Mouse (Mus musculus) embryo, embryonic 11 days (tissue): Measurements from ENCODE around the gene Sh3gl3.

Source experiments
- DNase-seq: peaks from one replicate; pipeline ENCODE4 v3.0.0-alpha.2; 2015

Gene Sh3gl3

DNA sequence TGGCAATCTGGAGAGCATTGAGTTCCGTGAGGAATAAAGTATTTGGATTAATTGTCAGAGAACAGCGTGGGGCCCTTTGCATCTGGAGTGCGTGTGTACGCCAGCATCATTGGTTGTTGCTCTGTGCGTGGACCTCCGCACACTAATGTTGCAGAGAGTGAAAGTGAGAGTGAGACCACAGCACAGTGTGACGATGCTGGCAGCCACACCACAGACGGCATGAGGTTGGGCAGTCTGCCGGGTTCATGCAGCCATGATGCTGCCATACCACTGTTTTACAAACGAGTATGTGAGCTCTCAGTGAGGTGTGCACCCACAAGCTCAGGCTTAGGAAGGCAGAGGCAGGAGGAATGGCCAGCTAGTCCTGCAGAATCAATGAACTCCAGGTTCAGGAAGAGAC lies 120.4 kb downstream of the Sh3gl3 start:
- no peak for DNase-seq

DNA sequence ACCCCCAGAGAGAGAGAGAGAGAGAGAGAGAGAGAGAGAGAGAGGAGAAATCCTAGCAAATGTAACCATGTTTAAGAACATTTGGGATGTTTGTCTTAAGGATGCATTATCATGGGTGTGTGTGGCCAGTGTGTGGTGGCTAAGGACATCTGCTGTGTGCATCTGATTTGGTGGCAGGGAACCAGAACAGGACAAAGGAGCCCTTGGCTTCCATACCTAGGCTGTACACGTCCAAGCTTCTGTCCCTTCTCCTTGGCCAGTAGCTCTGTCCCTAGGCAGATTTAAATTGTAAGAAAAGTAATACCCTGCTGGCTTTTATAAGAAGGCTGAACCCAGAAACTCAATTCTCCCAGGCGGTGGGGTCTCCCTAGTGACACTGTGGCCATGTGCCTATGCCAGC lies 121.0 kb downstream of the Sh3gl3 start:
- DNase-seq, result no peak

DNA sequence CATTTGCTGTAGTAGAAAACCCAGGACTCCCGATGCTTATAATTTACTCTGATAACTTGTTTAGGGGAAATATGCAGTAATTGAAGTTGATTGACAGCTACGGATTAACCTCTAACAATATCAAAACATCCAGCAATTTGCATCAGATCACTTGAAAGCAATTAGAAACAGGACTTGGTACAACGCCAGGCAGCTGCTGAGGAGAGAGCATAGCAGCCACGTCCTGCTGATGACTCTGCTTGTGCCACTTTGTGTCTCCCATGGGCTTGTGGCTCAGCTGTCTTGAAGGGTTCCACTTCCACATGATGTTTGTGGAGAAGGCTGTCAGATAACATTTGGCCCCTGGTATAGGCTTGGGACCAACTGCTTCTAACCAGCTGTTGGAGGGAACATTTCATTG lies 134.8 kb downstream of the Sh3gl3 start:
- DNase-seq, result no peak

DNA sequence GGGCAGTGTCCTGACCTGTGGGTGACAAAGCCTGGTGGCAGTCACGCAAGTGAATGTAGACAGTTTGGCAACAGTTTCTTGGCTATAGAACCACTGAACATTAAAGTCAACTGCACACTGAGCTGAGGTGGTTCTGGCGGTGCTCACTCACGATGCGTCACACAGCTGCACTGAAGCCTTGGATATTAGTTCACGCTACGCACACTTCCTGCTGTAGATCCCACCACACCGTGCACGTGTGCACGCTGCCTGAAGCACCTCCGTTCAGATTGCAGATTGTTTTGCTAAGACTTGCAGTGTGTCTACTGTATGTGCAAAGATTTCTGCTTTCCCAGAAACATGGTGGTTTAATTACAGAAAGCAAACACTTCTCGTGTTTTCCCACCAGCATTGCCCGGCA lies 144.9 kb downstream of the Sh3gl3 start:
- no peak for DNase-seq

DNA sequence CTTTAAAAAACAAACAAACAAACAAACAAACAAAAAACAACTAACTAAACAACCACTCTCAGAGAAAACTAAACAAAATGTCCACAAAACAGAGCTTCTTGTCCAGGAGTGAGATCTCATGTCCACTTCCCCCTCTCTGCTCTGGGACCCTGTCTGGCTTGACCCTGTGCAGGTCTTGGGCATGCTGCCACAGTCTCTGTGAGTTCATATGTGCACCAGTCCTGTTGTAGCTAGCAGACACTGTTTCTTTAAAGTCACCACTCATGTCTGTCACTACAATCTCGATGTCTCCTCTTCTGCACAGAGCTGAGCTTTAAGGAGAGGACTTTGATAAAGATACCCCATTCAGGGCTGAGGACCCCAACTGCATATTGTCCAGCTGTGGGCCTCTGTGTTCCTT lies 153.0 kb downstream of the Sh3gl3 start:
- no peak for DNase-seq

DNA sequence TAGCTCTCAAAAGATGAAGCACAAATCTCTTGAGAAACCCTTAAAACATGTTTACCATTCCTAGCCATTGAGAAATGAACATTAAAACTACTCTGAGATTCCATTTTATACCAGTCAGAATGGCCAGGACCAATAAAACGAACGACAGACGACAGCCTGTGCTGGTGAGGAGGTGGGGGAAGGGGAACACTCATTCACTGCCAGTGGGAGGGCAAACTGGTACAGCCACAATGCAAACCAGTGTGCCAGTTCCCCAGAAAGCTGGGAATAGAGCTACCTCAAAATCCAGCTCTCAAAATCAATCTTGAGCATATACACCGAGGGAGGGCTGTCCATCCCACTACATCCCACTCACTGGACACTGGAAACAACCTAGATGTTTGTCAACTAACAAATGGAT lies 153.6 kb downstream of the Sh3gl3 start:
- DNase-seq, result no peak

DNA sequence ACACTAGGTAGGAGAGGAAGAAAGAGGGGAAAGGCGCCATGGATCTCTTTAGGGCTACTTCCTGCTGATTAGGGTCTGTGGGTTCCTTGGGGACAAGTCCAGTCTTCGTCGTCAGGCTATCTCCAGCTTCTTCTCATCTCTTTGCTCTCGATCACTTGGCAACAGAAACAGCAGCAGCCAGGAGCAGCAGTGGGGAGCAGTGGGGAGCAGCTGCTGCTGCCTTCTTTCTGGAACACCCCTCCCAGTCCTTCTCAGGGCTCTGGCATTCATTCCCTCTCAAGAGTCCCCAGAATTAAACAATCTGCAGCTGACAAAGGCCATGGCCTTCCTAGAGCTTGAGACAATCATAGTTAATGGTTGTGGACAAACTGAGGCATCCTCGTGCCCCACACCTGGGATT lies 154.2 kb downstream of the Sh3gl3 start:
- no peak for DNase-seq

DNA sequence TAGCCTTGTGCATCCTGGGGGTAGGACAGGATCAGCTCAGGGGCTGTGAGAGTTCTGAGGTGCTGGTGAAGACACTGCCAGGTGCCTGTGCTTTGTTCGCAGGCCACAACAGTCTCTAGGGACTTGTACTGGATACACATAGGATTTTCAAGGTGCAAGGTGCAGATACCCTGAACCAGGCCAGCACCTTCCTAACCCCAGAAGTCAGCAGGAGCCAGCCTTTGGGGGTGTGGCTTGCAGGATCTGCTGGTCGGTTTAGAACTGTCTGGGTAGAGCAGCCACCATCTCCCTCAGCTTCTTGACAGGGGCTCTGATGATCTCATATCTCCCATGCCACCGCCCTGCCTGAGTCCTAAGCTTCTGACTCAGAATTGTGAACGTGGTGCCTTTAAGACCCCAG lies 156.2 kb downstream of the Sh3gl3 start:
- DNase-seq, result no peak

DNA sequence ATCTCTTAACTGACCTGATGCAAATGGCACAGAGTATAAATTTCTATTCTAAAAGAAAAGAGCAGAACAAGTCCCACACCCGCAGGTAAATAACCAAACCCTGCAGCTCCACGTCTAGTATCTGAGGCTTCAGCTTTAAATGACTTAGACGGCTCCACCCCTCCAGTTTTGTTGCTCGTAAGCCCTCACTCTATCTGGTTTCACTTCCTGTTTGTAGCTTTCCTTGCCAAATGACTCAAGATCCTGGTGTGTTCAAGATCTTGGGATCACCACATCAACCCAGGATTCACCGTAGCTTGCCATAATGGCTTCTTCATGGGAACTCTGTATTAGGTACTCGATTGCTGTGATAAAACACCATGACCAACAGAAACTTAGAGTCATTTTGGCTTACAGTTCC lies 157.2 kb downstream of the Sh3gl3 start:
- DNase-seq, result no peak

DNA sequence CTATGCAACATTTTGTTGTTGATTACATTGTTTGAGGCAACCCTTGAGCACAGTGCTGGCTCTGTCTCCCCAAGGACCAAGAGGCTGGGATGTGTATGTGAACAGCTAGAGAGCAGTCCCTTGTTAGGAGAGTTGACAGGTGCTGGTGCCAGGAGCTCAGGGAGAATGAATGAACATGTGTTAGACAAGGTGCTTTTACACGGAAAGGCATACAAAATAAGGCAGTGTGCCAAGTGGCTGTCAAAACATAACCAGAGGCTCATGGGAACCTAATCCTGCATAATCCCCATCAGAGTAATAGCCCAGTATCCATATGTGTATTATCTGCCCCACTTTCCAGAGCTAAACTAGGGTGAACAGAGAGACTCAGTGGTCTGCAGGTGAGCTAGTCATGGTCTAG lies 160.4 kb downstream of the Sh3gl3 start:
- DNase-seq, result no peak

DNA sequence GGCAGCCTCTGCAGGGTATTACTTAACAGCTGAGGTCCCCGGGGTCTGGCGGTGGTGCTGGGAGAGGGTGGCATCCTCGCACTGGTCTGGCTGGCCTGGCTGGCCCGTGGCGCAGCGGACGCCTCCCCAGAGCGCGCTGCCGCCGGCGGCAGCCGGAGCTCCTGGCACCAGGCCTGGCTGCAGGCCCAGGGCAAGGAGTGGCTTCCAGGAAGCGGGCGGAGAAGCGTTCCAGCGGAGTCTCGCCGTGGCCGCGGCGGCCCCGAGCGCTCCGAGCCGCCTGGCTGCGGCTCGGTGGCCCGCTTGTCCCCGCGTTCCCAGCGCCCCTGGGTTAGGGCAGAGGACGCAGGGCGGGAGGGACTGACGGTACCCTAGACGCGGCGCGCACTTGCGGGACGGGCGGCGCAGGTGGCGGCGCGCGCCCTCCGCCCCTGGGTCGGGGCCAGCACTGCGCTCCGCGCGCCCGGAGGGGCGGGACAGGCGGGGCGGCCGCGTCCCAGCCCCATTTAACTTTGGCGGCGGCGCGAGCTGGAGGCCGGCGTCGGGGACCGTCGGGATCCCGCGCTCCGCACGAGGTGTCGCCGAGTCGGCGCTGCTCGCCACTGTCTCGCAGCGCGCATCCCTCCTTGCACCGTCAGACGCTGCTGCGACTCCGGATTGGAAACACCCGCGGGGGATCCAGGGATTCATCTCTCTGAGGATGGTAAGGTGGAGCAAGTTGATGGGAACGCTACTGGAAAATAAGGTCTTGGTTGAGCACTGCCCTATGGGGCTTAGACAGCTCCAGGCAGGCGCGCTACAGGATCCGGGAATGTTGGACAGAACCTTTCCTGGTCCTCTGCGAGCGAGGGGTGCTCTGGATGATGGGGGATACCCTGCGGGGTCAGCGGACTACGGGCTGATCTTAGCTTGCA lies 161.8 kb downstream of the Sh3gl3 start, which contains the start of gene Adamtsl3:
Gene Adamtsl3 (plus strand): TSS at position 484 of the 911 bp plus-strand sequence.
- peak; percentile 49 for DNase-seq

DNA sequence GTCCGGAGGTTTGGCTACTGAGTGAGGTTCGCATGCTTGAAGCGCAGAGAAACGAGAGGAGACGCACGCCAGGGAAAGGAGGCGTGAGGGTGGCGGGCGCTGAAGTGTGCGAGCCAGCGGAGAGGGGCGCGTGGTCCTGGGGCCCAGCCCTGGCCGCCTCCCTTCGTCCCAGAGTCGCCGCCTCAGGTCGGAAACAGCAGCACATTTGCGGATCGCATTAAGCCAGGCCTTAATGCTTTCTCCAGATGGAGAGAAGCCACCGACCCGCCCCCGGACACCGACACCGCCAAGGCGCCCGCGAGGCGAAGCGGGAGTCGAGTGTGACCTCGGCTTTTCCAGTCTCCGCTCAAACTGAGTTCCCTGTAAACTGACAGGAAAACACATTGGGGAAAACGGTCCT lies 162.5 kb downstream of the Sh3gl3 start:
- DNase-seq, result peak; percentile 70

DNA sequence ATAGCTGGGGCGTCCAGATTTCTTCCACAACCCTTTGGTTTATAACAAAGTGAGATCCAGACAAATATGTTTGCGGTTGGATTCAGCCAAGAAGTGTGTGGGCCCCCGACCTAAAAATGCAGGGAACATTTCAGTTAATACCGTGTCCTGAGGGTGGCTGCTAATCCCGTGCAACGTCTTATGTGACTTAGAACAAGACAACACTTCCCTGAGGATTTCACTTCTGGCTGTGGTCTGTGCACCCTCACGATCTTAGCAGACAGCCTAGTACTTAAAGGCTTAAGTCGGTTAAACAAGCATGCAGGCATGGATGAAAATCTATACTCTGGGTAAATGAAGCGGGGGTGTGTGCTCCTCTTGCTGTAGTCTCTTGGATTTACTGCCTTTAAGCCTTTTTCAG lies 164.5 kb downstream of the Sh3gl3 start:
- no peak for DNase-seq

DNA sequence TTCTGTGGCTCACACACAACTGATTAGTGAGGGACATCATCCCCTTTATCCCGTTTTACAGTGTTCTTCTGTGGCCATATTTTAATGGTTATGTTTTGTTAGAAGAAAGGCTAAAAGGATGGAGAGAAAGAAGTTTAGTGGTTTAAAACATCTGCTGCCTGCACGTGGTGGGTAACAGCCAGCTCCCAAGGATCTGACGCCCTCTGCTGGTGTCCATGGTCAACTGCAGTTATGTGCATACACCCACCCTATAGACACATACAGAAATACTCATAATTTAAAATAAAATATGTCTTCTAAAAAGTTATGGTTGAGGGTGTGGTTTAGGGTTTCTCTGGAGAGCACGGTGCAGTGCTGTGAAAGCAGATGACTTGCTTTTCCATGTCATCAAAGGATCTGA lies 164.9 kb downstream of the Sh3gl3 start:
- DNase-seq, result no peak

DNA sequence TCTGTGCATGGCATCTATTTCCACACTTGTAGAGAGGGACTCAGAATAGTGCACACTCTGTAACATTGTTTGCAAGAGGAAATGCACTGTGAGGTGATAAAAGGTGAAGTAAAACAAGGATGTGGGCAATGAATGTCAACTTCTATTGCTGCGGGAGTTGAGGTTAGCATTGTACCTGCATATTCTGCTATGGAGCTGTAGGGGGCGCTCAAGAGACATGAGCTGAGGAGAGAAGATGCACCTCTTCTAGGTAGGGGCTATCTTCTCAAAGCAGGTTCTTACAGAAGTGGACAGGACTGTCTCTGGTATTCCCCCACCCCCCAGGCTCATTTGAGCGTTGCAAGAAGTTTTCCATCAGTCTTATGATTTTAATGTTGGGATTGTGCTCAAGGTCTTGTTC lies 165.6 kb downstream of the Sh3gl3 start:
- no peak for DNase-seq

DNA sequence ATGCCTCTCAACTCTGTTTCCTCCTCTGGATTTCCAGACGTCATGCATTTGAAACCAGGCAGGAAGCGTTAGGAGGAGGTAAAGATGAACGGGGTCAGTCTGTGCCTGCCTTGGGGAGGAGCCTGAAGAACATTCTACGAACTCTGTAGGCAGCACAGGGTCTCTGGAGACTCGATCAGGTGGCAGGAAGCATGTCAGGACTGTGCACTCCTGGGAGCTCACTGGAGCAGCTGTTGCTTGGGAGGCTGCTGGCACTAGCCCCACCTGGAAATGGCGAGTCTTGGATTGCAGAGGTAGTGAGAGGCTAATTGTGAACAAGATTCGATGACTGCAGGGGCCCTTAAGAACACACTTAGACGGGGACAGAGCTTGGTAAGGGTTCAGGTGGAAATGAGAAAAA lies 167.8 kb downstream of the Sh3gl3 start:
- DNase-seq, result no peak

DNA sequence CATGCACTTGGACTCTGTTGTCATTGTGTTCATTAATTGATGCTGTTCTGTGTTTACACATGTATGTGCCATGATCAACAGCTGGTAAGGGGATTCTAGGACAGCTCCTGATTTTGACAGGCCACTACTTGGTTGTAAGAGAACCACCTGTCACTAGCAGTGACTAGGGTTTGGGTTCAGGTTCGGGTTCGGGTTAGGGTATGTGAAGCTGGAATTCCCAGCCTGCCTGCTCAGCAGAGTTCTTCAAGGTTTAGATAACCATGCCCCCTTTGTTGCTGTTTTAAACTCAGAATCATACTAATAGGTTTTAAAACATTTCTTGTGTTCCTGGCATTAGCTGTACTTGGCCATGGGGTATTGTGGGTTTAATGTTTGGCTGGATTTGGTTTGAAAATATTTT lies 173.1 kb downstream of the Sh3gl3 start:
- DNase-seq, result no peak

DNA sequence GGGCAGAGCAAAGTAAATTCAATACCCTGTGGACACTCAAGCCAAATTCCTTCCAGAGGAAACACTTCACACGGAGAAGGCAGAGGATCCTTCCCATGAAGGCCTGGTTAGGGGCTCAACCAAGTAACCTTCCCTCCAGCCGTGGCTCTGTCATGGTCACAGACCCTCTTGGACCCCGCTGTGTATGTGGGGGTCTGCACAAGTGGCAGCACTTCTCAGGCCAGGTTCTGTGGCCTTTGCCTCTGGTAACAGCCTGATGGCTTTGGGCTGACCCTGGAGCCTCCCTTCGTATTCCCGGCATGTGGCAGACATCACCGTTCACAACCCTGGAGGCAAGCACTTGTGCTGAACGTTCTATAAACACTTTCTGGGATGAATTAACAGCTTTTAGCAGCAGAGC lies 176.2 kb downstream of the Sh3gl3 start:
- no peak for DNase-seq

DNA sequence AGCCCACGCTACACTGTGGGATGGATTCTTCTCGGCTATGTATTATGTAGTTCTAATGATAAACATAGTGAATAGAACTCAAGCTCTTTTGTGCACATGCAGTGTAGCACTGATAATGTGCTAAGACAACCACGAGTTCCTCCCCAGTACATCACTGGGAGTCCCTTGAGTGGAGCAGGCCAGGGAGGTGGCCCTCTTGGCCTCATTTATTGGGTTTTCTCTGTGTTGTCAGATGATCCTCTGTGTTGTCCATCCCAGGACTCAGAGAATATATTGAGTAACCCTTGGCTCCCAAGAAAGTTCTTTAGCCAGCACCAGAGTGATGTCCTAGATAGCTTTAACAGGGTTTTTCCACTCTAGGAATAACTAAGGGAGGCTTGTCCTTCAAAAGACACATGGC lies 176.8 kb downstream of the Sh3gl3 start:
- DNase-seq, result no peak
